Mouse (Mus musculus) neural tube, embryonic 12.5 days (tissue): ENCODE data around the gene Slc15a2. TPM values are rescaled to one million over a fixed set of nuclear protein-coding genes. Genes with fewer than 3 reads are reported as not detected.

Source experiments
- ATAC-seq: fragments of 200-750 bp; cut with Nextera tagmentation; 2 replicates; pipeline ENCODE4 v1.8.0; 2017; ENCODE audit warnings: low read depth, mild to moderate bottlenecking, moderate TSS enrichment, moderate library complexity; ENCODE audit not compliant: low FRiP score
- H3K27ac ChIP-seq: fragments of 300-500 bp; sonication (generic); 2 replicates; pipeline ENCODE4 v1.5.1; 2016
- H3K27me3 ChIP-seq: fragments of 300-500 bp; sonication (generic); replicated peaks from 2 replicates; pipeline ENCODE4 v1.6.1; 2016; ENCODE audit warnings: mild to moderate bottlenecking
- H3K36me3 ChIP-seq: fragments of 300-500 bp; sonication (generic); 2 replicates; pipeline ENCODE4 v1.6.1; 2016; ENCODE audit warnings: mild to moderate bottlenecking
- H3K4me1 ChIP-seq: fragments of 300-500 bp; sonication (generic); 2 replicates; pipeline ENCODE4 v1.6.1; 2016
- H3K4me2 ChIP-seq: fragments of 300-500 bp; sonication (generic); replicated peaks from 2 replicates; pipeline ENCODE4 v1.6.1; 2016; ENCODE audit warnings: mild to moderate bottlenecking
- H3K4me3 ChIP-seq: fragments of 300-500 bp; sonication (generic); 2 replicates; pipeline ENCODE4 v1.5.1; 2016
- H3K9ac ChIP-seq: fragments of 300-500 bp; sonication (generic); 2 replicates; pipeline ENCODE4 v1.6.1; 2016; ENCODE audit warnings: mild to moderate bottlenecking
- H3K9me3 ChIP-seq: fragments of 300-500 bp; sonication (generic); 2 replicates; pipeline ENCODE4 v1.6.1; 2016; ENCODE audit warnings: mild to moderate bottlenecking
- WGBS: fragments of 180-500 bp; shearing (Covaris S2); methylation state at CpG from one replicate; pipeline ENCODE4 v1.1.7; 2016; 5-methylcytosine and 5-hydroxymethylcytosine counted together
- polyA plus RNA-seq: library from polyadenylated mRNA; unstranded; fragments of >200 nt; fragmentation: Nextera tagmentation; extraction: Ambion mirVana; gene quantifications from 2 replicates; pipeline ENCODE4 v1.2.1, GENCODE M21; 2016

Slc15a2 gene
- polyA plus RNA-seq, 1 experiment from 2014 or later, result 5.8 TPM

GRCm38 (mm10) chr16:36798334-36798733, 13.6 kb upstream of the Slc15a2 start:
- no peak for ATAC-seq
- Histone ChIP-seq H3K4me1 (no peaks in the 10 kb centered on the region), H3K9me3 (peaks cover 3% of the 10 kb centered on the region), H3K9ac (no peak overlapping the region), H3K27me3 (no peaks in the 10 kb centered on the region), H3K27ac (no peak overlapping the region), H3K36me3 (no peaks in the 10 kb centered on the region), H3K4me3 (no peak overlapping the region), H3K4me2 (no peak overlapping the region)
- 75% methylated on average over 2 of the region's 2 CpGs for WGBS

- 90% methylated on average over 2 of the region's 2 CpGs for WGBS
- Histone ChIP-seq H3K27me3 (no peaks in the 10 kb centered on the region), H3K9me3 (no peaks in the 10 kb centered on the region), H3K4me2 (no peak overlapping the region), H3K4me3 (no peak overlapping the region), H3K9ac (no peak overlapping the region), H3K4me1 (no peaks in the 10 kb centered on the region), H3K27ac (no peak overlapping the region), H3K36me3 (no peaks in the 10 kb centered on the region)
- ATAC-seq, result no peak
These were observed 10.2 kb upstream of the Slc15a2 start for GRCm38 (mm10) chr16:36794976-36795375.

DNA sequence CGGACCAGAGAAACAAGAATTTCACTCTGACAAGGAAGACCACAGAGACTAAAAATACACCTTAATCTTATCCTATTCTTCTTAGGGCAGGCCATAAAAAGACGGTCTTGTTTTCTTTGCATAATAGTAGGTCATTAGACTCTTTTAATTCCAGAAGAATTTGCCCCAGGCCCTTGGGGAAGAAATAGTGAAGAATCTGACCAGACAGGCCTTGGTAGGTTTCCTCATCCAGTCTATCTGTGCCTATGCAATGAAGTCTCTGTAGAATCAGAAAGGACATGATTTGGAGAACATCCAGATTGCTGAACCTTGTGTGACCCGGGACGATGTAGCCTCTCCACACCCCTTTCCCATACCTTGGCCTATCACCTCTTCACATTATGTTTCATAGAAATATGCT, 5.4 kb upstream of the Slc15a2 start:
- no peak overlapping the region for H3K27ac ChIP-seq
- H3K4me1 ChIP-seq, result no peaks in the 10 kb centered on the region
- H3K27me3 ChIP-seq, result no peaks in the 10 kb centered on the region
- 86% methylated on average over 4 of the region's 4 CpGs for WGBS
- no peaks in the 10 kb centered on the region for H3K36me3 ChIP-seq
- H3K4me3 ChIP-seq, result no peak overlapping the region
- no peak overlapping the region for H3K4me2 ChIP-seq
- no peaks in the 10 kb centered on the region for H3K9me3 ChIP-seq
- ATAC-seq, result no peak
- H3K9ac ChIP-seq, result no peak overlapping the region

DNA sequence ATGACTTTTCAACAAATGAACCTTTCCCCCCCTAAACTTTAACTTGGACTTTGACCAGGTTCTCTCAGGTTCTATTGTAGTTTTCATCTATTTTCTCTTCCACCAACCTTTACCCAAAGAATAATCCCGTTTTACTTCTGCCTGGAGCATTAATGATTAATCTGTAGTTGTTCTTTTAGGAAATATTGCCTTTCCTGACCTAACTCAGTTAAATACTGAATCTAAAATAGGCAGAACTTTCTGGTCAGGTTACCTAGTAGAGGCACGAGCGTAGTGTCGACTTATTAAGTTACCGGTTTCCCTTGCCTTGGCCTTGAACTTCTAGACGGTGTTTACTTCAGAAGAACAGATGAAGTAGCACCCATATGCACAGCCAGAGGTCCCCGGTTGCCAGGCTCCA, 1.7 kb upstream of the Slc15a2 start:
- no peaks in the 10 kb centered on the region for H3K9me3 ChIP-seq
- no peaks in the 10 kb centered on the region for H3K36me3 ChIP-seq
- H3K27ac ChIP-seq, result no peak overlapping the region
- H3K9ac ChIP-seq, result no peak overlapping the region
- no peaks in the 10 kb centered on the region for H3K27me3 ChIP-seq
- WGBS, result 94% methylated on average over 7 of the region's 7 CpGs
- no peak for ATAC-seq
- no peak overlapping the region for H3K4me3 ChIP-seq
- no peak overlapping the region for H3K4me2 ChIP-seq
- no peaks in the 10 kb centered on the region for H3K4me1 ChIP-seq

GRCm38 (mm10) chr16:36784146-36784545, 616 bp downstream of the Slc15a2 start:
- no peak for ATAC-seq
- Histone ChIP-seq H3K27me3 (no peaks in the 10 kb centered on the region), H3K4me1 (no peaks in the 10 kb centered on the region), H3K9ac (no peak overlapping the region), H3K36me3 (no peaks in the 10 kb centered on the region), H3K27ac (no peak overlapping the region), H3K4me2 (no peak overlapping the region), H3K9me3 (no peaks in the 10 kb centered on the region), H3K4me3 (no peak overlapping the region)
- WGBS, result 90% methylated on average over 2 of the region's 2 CpGs

DNA sequence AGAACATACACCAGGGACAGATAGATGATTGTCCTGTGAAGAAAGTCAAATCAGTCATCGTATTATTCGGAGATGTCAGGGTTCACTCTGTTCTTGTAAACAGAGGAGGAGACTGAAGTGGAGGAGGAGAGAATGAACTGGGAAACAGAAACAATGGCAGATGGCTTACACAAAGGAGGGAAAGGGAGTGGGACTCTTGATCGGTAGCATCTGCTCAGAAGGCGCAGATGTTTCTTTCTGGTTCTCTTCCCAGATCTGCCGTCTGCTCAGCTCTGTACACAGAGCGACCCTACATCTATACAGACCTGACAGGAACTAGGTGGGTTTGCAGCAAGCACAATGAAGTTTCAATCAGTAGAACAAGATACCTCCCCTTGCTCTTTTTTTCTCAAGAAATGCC, 9.1 kb downstream of the Slc15a2 start:
- Histone ChIP-seq H3K4me1 (no peaks in the 10 kb centered on the region), H3K9ac (no peak overlapping the region), H3K4me3 (no peak overlapping the region), H3K9me3 (no peaks in the 10 kb centered on the region), H3K27me3 (no peaks in the 10 kb centered on the region), H3K4me2 (no peak overlapping the region), H3K36me3 (no peaks in the 10 kb centered on the region), H3K27ac (no peak overlapping the region)
- ATAC-seq, result no peak
- 76% methylated on average over 6 of the region's 6 CpGs for WGBS

DNA sequence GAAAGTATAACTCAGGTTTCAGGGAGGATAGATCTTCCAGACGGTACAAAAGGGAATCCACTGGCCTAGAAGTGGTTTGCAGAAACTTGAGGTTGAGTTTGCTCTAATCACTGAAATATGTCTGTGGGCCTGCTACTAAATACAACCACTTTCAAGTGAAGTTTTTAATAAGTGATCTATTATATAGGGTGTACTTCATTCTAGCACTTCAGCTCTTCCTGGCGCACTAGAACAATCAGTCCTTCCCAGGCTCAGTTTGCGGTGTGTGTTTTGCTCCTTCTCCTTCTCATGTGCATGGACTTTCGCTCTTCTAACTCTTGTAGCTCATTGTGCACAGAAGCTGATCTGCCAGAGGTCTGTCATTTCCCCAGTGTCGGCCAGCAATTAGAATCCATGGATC, 11.8 kb downstream of the Slc15a2 start:
- Histone ChIP-seq H3K36me3 (no peaks in the 10 kb centered on the region), H3K9ac (no peak overlapping the region), H3K4me1 (no peaks in the 10 kb centered on the region), H3K4me3 (no peak overlapping the region), H3K27me3 (no peaks in the 10 kb centered on the region), H3K4me2 (no peak overlapping the region), H3K9me3 (no peaks in the 10 kb centered on the region), H3K27ac (no peak overlapping the region)
- no peak for ATAC-seq
- WGBS, result 91% methylated on average over 5 of the region's 5 CpGs

- H3K36me3 ChIP-seq, result no peaks in the 10 kb centered on the region
- no peak overlapping the region for H3K27ac ChIP-seq
- no peaks in the 10 kb centered on the region for H3K4me1 ChIP-seq
- no peak for ATAC-seq
- H3K4me3 ChIP-seq, result no peak overlapping the region
- H3K9me3 ChIP-seq, result no peaks in the 10 kb centered on the region
- WGBS, result 90% methylated on average over 3 of the region's 3 CpGs
- no peak overlapping the region for H3K9ac ChIP-seq
- H3K27me3 ChIP-seq, result no peaks in the 10 kb centered on the region
- H3K4me2 ChIP-seq, result no peak overlapping the region
These were observed 13.1 kb downstream of the Slc15a2 start for GRCm38 (mm10) chr16:36771703-36772102.

DNA sequence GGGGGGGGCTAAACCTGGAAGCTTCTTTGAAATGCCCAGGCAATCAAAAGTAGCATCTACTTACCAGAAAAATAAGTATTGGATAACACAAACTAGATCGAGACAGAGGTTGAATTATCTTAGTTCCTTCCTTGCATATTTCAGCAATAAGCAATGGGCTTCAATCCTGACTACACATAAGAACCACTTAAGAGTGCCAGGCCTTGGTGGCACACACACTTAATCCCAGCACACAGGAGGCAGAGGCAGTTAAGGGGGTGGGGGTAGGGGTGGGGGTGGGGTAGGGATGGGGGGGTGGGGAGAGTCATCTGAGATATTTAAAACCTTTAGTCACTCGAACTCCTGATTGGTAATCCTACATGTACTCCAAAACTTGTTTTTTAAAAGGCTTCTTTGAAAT, 13.5 kb downstream of the Slc15a2 start:
- Histone ChIP-seq H3K9ac (no peak overlapping the region), H3K9me3 (no peaks in the 10 kb centered on the region), H3K27ac (no peak overlapping the region), H3K36me3 (no peaks in the 10 kb centered on the region), H3K4me3 (no peak overlapping the region), H3K4me2 (no peak overlapping the region), H3K27me3 (no peaks in the 10 kb centered on the region), H3K4me1 (no peaks in the 10 kb centered on the region)
- 88% methylated on average over 2 of the region's 2 CpGs for WGBS
- ATAC-seq, result no peak

- H3K36me3 ChIP-seq, result no peaks in the 10 kb centered on the region
- no peak overlapping the region for H3K4me3 ChIP-seq
- WGBS, result 75% methylated on average over 4 of the region's 4 CpGs
- no peaks in the 10 kb centered on the region for H3K27me3 ChIP-seq
- no peaks in the 10 kb centered on the region for H3K4me1 ChIP-seq
- no peak overlapping the region for H3K4me2 ChIP-seq
- H3K27ac ChIP-seq, result no peak overlapping the region
- no peak overlapping the region for H3K9ac ChIP-seq
- ATAC-seq, result no peak
- H3K9me3 ChIP-seq, result no peaks in the 10 kb centered on the region
These were observed 13.9 kb downstream of the Slc15a2 start for GRCm38 (mm10) chr16:36770830-36771229.

GRCm38 (mm10) chr16:36770191-36770771, 14.5 kb downstream of the Slc15a2 start:
- H3K9me3 ChIP-seq, result no peaks in the 10 kb centered on the region
- no peak overlapping the region for H3K9ac ChIP-seq
- no peaks in the 10 kb centered on the region for H3K36me3 ChIP-seq
- no peaks in the 10 kb centered on the region for H3K27me3 ChIP-seq
- H3K27ac ChIP-seq, result no peak overlapping the region
- no peaks in the 10 kb centered on the region for H3K4me1 ChIP-seq
- WGBS, result 80% methylated on average over 9 of the region's 13 CpGs
- no peak overlapping the region for H3K4me2 ChIP-seq
- ATAC-seq, result no peak
- H3K4me3 ChIP-seq, result no peak overlapping the region

GRCm38 (mm10) chr16:36751979-36752378, 32.8 kb downstream of the Slc15a2 start:
- H3K4me2 ChIP-seq, result no peak overlapping the region
- no peak overlapping the region for H3K9ac ChIP-seq
- H3K9me3 ChIP-seq, result no peaks in the 10 kb centered on the region
- 95% methylated on average over 3 of the region's 3 CpGs for WGBS
- H3K27me3 ChIP-seq, result no peaks in the 10 kb centered on the region
- no peak overlapping the region for H3K4me3 ChIP-seq
- ATAC-seq, result no peak
- no peaks in the 10 kb centered on the region for H3K36me3 ChIP-seq
- H3K4me1 ChIP-seq, result no peaks in the 10 kb centered on the region
- H3K27ac ChIP-seq, result no peak overlapping the region

GRCm38 (mm10) chr16:36747767-36748166, 37.0 kb downstream of the Slc15a2 start:
- Histone ChIP-seq H3K4me2 (no peak overlapping the region), H3K27me3 (no peaks in the 10 kb centered on the region), H3K27ac (no peak overlapping the region), H3K4me3 (no peak overlapping the region), H3K4me1 (no peaks in the 10 kb centered on the region), H3K9ac (no peak overlapping the region), H3K9me3 (no peaks in the 10 kb centered on the region), H3K36me3 (no peaks in the 10 kb centered on the region)
- no peak for ATAC-seq
- WGBS, result 69% methylated on average over 2 of the region's 2 CpGs
